Mouse (Mus musculus) colon, adult 2 months (tissue): ENCODE measurements around the gene Amigo3. TPM values are rescaled to one million over a fixed set of nuclear protein-coding genes. Genes with fewer than 3 reads are reported as not detected.

Source experiments
- polyA plus RNA-seq: library from polyadenylated mRNA; depleted of rRNA; stranded (reverse); fragments of >200 nt; gene quantifications from 2 replicates; pipeline ENCODE4 v1.2.3, GENCODE M21; 2012; rRNA removed

Amigo3 gene
- polyA plus RNA-seq = 13.0 and 13.5 TPM in 2 replicates

GRCm38 (mm10) chr9:108052885-108053664, at the start of gene Amigo3:
Amigo3 (plus strand) TSS chr9:108053159.

GRCm38 (mm10) chr9:108049016-108049455, 3.9 kb upstream of the Amigo3 start, which contains the start of gene Gmppb:
Gmppb (plus strand) TSS chr9:108049242.

GRCm38 (mm10) chr9:108080168-108080567, 27.2 kb downstream of the Amigo3 start, which contains the start of gene Mst1:
Mst1 (plus strand) TSS chr9:108080436.

DNA sequence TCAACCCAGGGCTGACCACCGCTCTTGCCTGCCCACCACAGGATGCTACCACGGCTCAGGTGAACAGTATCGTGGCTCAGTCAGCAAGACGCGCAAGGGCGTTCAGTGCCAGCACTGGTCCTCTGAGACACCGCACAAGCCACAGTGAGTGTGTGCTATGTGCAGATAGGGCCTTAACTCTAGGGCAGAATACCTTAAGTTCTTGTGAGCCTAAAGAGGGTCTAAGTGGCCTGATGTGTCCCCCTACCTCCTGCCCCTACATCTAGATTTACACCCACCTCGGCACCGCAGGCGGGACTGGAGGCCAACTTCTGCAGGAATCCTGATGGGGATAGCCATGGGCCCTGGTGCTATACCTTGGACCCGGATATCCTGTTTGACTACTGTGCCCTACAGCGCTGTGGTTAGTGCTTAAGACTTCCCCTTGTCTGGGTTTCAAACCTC, 30.1 kb downstream of the Amigo3 start, which contains the start of gene Rnf123:
TSS of gene Rnf123 (minus strand) at position 359 of the 444 bp plus-strand sequence.

DNA sequence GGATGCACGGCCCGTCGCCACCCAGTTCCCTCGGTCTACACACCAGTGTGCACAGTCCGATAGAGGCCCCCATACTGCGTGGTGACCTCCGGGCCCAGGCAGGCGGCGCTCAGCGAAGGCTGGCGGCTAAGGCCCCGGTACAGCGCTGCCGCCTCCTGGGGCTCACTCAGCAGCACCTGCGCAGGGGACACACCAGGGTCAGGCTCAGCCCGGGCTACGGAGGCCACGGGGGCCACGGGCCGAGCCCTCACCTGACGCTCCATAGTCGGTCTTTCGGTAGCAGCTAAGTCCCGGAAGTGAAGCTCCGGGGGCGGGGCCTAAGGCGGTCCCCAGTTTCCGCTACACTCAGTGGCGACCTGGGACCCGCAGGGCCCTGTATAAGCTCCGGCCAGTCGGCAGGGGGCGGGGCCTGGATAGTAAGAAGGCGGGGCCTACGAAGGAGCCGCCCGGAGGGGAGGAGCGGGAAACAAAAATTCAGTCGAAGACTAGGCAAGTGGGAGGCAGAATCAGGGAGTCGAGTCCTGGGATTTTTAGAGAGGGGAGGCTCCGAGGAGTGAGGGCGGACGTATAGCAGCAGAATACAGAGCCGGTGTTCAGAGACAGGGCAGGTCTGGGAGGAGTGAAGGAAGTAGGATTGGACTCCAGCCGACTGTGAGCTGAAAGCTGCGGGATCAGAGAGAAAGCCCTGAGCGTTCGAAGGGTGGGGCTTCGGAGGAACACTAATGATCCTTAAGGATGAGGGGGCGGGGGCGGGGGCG, 41.4 kb downstream of the Amigo3 start, which contains the start of gene Apeh:
TSS of gene Apeh (minus strand) at position 423 of the 758 bp plus-strand sequence.

Other genes with a start within 250 kb of the Amigo3 start
- gene Rbm6, start 179.9 kb upstream of the Amigo3 start, polyA plus RNA-seq = 9.4 and 10.8 TPM in 2 replicates
- 81.4 and 99.9 TPM in 2 replicates for gene Mon1a, start 165.0 kb upstream of the Amigo3 start, polyA plus RNA-seq
- gene Mst1r, start 146.3 kb upstream of the Amigo3 start, polyA plus RNA-seq = 114 and 117 TPM in 2 replicates
- 0.02 TPM in 1 of 2 replicates, not detected in the other for gene Actl11, start 124.7 kb upstream of the Amigo3 start, polyA plus RNA-seq
- 0.03 TPM in 1 of 2 replicates, not detected in the other for gene Camkv, start 117.5 kb upstream of the Amigo3 start, polyA plus RNA-seq
- 1.1 and 3.8 TPM in 2 replicates for gene Traip, start 103.0 kb upstream of the Amigo3 start, polyA plus RNA-seq
- 53.4 and 66.2 TPM in 2 replicates for gene Uba7, start 77.7 kb upstream of the Amigo3 start, polyA plus RNA-seq
- 0.10 TPM in 1 of 2 replicates, not detected in the other for gene Gm20661, start 70.1 kb upstream of the Amigo3 start, polyA plus RNA-seq
- 4.4 and 6.8 TPM in 2 replicates for gene Inka1, start 67.3 kb upstream of the Amigo3 start, polyA plus RNA-seq
- gene Cdhr4, start 60.7 kb upstream of the Amigo3 start, polyA plus RNA-seq = 0.35 and 1.2 TPM in 2 replicates
- gene Gm20662, start 56.8 kb upstream of the Amigo3 start, polyA plus RNA-seq = 0.93 and 1.1 TPM in 2 replicates
- gene Ip6k1, start 50.7 kb upstream of the Amigo3 start, polyA plus RNA-seq = 112 and 139 TPM in 2 replicates
- 37.4 and 38.5 TPM in 2 replicates for gene Gmppb, start 3.9 kb upstream of the Amigo3 start, polyA plus RNA-seq
- 0.31 and 0.59 TPM in 2 replicates for gene Mst1, start 27.3 kb downstream of the Amigo3 start, polyA plus RNA-seq
- gene Rnf123, start 30.2 kb downstream of the Amigo3 start, polyA plus RNA-seq = 79.7 and 82.5 TPM in 2 replicates
- 125 and 159 TPM in 2 replicates for gene Apeh, start 41.4 kb downstream of the Amigo3 start, polyA plus RNA-seq
- 3.3 and 3.5 TPM in 2 replicates for gene Bsn, start 137.2 kb downstream of the Amigo3 start, polyA plus RNA-seq
- 69.1 and 74.7 TPM in 2 replicates for gene Dag1, start 210.8 kb downstream of the Amigo3 start, polyA plus RNA-seq
- gene Nicn1, start 237.3 kb downstream of the Amigo3 start, polyA plus RNA-seq = 10.7 and 12.1 TPM in 2 replicates
- 8.7 and 10.3 TPM in 2 replicates for gene Amt, start 243.7 kb downstream of the Amigo3 start, polyA plus RNA-seq